Mouse (Mus musculus) kidney, adult 2 months (tissue): ENCODE data around the gene Fam89a. TPM values are rescaled to one million over a fixed set of nuclear protein-coding genes. Genes with fewer than 3 reads are reported as not detected.

Experiments used
- DNase-seq: peaks from one replicate; pipeline ENCODE4 v3.0.0; 2021
- H3K27ac ChIP-seq: fragments of 200-500 bp; 2 replicates; pipeline ENCODE4 v1.5.1; 2012; ENCODE audit warnings: low read depth, low read length, control low read depth, inconsistent platforms; ENCODE audit not compliant: insufficient read depth
- H3K27me3 ChIP-seq: fragments of 200-500 bp; replicated peaks from 2 replicates; pipeline ENCODE4 v1.6.1; 2012; ENCODE audit warnings: mild to moderate bottlenecking, moderate library complexity, low read length, inconsistent platforms; ENCODE audit not compliant: control insufficient read depth, insufficient read depth
- H3K36me3 ChIP-seq: fragments of 200-500 bp; 2 replicates; pipeline ENCODE4 v1.6.1; 2012; ENCODE audit warnings: mild to moderate bottlenecking, moderate library complexity, low read length, inconsistent platforms; ENCODE audit not compliant: control insufficient read depth, insufficient read depth
- H3K4me1 ChIP-seq: fragments of 200-500 bp; 2 replicates; pipeline ENCODE4 v1.6.1; 2011; ENCODE audit warnings: low read length; ENCODE audit not compliant: control insufficient read depth, insufficient read depth
- H3K4me3 ChIP-seq: fragments of 200-500 bp; 2 replicates; pipeline ENCODE4 v1.5.1; 2011; ENCODE audit warnings: mild to moderate bottlenecking, low read depth, low read length, control low read depth; ENCODE audit not compliant: insufficient read depth
- CTCF ChIP-seq: fragments of 200-500 bp; conservative IDR thresholded peaks from 2 replicates; pipeline ENCODE4 v1.5.1; 2011; ENCODE audit warnings: low read depth, mild to moderate bottlenecking, control low read depth, low read length, moderate library complexity, mixed read lengths; ENCODE audit not compliant: insufficient read depth, insufficient read length
- POLR2A ChIP-seq: fragments of 200-500 bp; IDR thresholded peaks from one replicate; pipeline ENCODE4 v1.6.1; 2011; ENCODE audit warnings: low read depth, low read length, control low read depth
- WGBS: fragments of 180-500 bp; shearing (Covaris S2); methylation state at CpG from one replicate; pipeline ENCODE4 v1.1.7; 2018; 5-methylcytosine and 5-hydroxymethylcytosine counted together
- polyA plus RNA-seq: library from polyadenylated mRNA; depleted of rRNA; stranded (reverse); fragments of >200 nt; gene quantifications from 2 replicates; pipeline ENCODE4 v1.2.3, GENCODE M21; 2012; rRNA removed

The Fam89a gene
- polyA plus RNA-seq, 1 experiment = 1.9 TPM

- no peak overlapping the region for H3K27ac ChIP-seq
- 85% methylated on average over 4 of the region's 4 CpGs for WGBS
- no peaks in the 10 kb centered on the region for H3K36me3 ChIP-seq
- no peaks in the 10 kb centered on the region for H3K27me3 ChIP-seq
- H3K4me3 ChIP-seq = no peak overlapping the region
- H3K4me1 ChIP-seq = no peaks in the 10 kb centered on the region
- no peak for DNase-seq
- no peak for TF ChIP-seq CTCF
- TF ChIP-seq POLR2A = no peak
Observed at GRCm38 (mm10) chr8:124704376-124704775, 47.3 kb downstream of the Fam89a start.

- Histone ChIP-seq H3K4me1 (no peaks in the 10 kb centered on the region), H3K27me3 (no peaks in the 10 kb centered on the region), H3K27ac (no peak overlapping the region), H3K36me3 (no peaks in the 10 kb centered on the region), H3K4me3 (no peak overlapping the region)
- WGBS = 63% methylated on average over 4 of the region's 4 CpGs
- DNase-seq = no peak
- no peak for TF ChIP-seq POLR2A
- no peak for TF ChIP-seq CTCF
Observed at GRCm38 (mm10) chr8:124703526-124703925, 48.1 kb downstream of the Fam89a start.

GRCm38 (mm10) chr8:124702183-124702582 lies 49.4 kb downstream of the Fam89a start:
- 74% methylated on average over 3 of the region's 3 CpGs for WGBS
- Histone ChIP-seq H3K4me3 (no peak overlapping the region), H3K36me3 (no peaks in the 10 kb centered on the region), H3K27me3 (no peaks in the 10 kb centered on the region), H3K4me1 (no peaks in the 10 kb centered on the region), H3K27ac (no peak overlapping the region)
- no peak for DNase-seq
- TF ChIP-seq POLR2A = no peak
- TF ChIP-seq CTCF = no peak

GRCm38 (mm10) chr8:124701023-124701422 lies 50.6 kb downstream of the Fam89a start:
- Histone ChIP-seq H3K36me3 (no peaks in the 10 kb centered on the region), H3K4me1 (no peaks in the 10 kb centered on the region), H3K27me3 (no peaks in the 10 kb centered on the region), H3K4me3 (no peak overlapping the region), H3K27ac (no peak overlapping the region)
- no peak for DNase-seq
- TF ChIP-seq POLR2A (no peak), CTCF (no peak)
- 71% methylated on average over 9 of the region's 9 CpGs for WGBS

GRCm38 (mm10) chr8:124700271-124700670 lies 51.4 kb downstream of the Fam89a start:
- no peak for DNase-seq
- TF ChIP-seq CTCF = no peak
- TF ChIP-seq POLR2A = no peak
- 94% methylated on average over 5 of the region's 5 CpGs for WGBS
- Histone ChIP-seq H3K36me3 (no peaks in the 10 kb centered on the region), H3K27me3 (no peaks in the 10 kb centered on the region), H3K4me1 (no peaks in the 10 kb centered on the region), H3K4me3 (no peak overlapping the region), H3K27ac (no peak overlapping the region)

GRCm38 (mm10) chr8:124695424-124696100 lies 56.1 kb downstream of the Fam89a start:
- no peaks in the 10 kb centered on the region for H3K27me3 ChIP-seq
- DNase-seq = no peak
- no peak overlapping the region for H3K27ac ChIP-seq
- H3K4me1 ChIP-seq = no peaks in the 10 kb centered on the region
- WGBS = 92% methylated on average over 22 of the region's 22 CpGs
- H3K4me3 ChIP-seq = no peak overlapping the region
- TF ChIP-seq POLR2A (no peak), CTCF (no peak)
- H3K36me3 ChIP-seq = no peaks in the 10 kb centered on the region

GRCm38 (mm10) chr8:124691706-124692105 lies 59.9 kb downstream of the Fam89a start:
- TF ChIP-seq POLR2A = no peak
- no peak for TF ChIP-seq CTCF
- Histone ChIP-seq H3K4me1 (no peaks in the 10 kb centered on the region), H3K36me3 (no peaks in the 10 kb centered on the region), H3K27ac (no peak overlapping the region), H3K27me3 (no peaks in the 10 kb centered on the region), H3K4me3 (no peak overlapping the region)
- WGBS = 93% methylated on average over 4 of the region's 4 CpGs
- no peak for DNase-seq

Other genes starting within 250 kb of the Fam89a start
- gene Cog2, start 231.1 kb downstream of the Fam89a start, polyA plus RNA-seq = 21.2 and 21.3 TPM in 2 replicates
- gene Agt, start 182.1 kb downstream of the Fam89a start, polyA plus RNA-seq = 91.6 and 136 TPM in 2 replicates
- gene Capn9, start 175.7 kb downstream of the Fam89a start, polyA plus RNA-seq = not detected in 2 replicates
- 44.4 and 47.9 TPM in 2 replicates for gene 2310022B05Rik, start 88.5 kb downstream of the Fam89a start, polyA plus RNA-seq
- 9.4 and 11.8 TPM in 2 replicates for gene Ttc13, start 29.8 kb downstream of the Fam89a start, polyA plus RNA-seq
- gene Arv1, start 29.7 kb downstream of the Fam89a start, polyA plus RNA-seq = 8.8 and 13.9 TPM in 2 replicates
- gene Trim67, start 41.3 kb upstream of the Fam89a start, polyA plus RNA-seq = 0.14 and 0.30 TPM in 2 replicates
- 69.7 and 72.9 TPM in 2 replicates for gene Gnpat, start 111.2 kb upstream of the Fam89a start, polyA plus RNA-seq
- 13.6 and 13.8 TPM in 2 replicates for gene 2810004N23Rik, start 111.3 kb upstream of the Fam89a start, polyA plus RNA-seq
- 8.2 and 8.4 TPM in 2 replicates for gene Exoc8, start 145.9 kb upstream of the Fam89a start, polyA plus RNA-seq
- 8.3 and 9.5 TPM in 2 replicates for gene Sprtn, start 146.1 kb upstream of the Fam89a start, polyA plus RNA-seq
- gene Egln1, start 197.5 kb upstream of the Fam89a start, polyA plus RNA-seq = 35.8 and 38.8 TPM in 2 replicates